Mouse (Mus musculus) kidney, adult 2 months (tissue): ENCODE data around the gene Sgce.

Experiments
- CTCF ChIP-seq: fragments of 200-500 bp; conservative IDR thresholded peaks from 2 replicates; pipeline ENCODE4 v1.5.1; 2011; ENCODE audit warnings: low read depth, mild to moderate bottlenecking, control low read depth, low read length, moderate library complexity, mixed read lengths; ENCODE audit not compliant: insufficient read depth, insufficient read length
- POLR2A ChIP-seq: fragments of 200-500 bp; IDR thresholded peaks from one replicate; pipeline ENCODE4 v1.6.1; 2011; ENCODE audit warnings: low read depth, low read length, control low read depth

- TF ChIP-seq CTCF (no peak), POLR2A (no peak)
Measured at GRCm38 (mm10) chr6:4677356-4677761, 69.6 kb downstream of the Sgce start.
